Mouse (Mus musculus) R1 (cell line): ENCODE data around the gene Nexn.

Source experiments
- DNase-seq: peaks from one replicate; pipeline ENCODE4 v3.0.0-alpha.2; 2018; ENCODE audit warnings: low read depth, low spot score

Gene Nexn

GRCm38 (mm10) chr3:152278431-152278830 is 12.3 kb upstream of the Nexn start:
- DNase-seq: no peak

- no peak for DNase-seq
These were observed 11.8 kb upstream of the Nexn start for GRCm38 (mm10) chr3:152277912-152278311.

- DNase-seq: no peak
These were observed 10.8 kb upstream of the Nexn start for GRCm38 (mm10) chr3:152276935-152277334.

GRCm38 (mm10) chr3:152275008-152275407 is 8.9 kb upstream of the Nexn start:
- no peak for DNase-seq

GRCm38 (mm10) chr3:152272974-152273685 is 7.0 kb upstream of the Nexn start:
- DNase-seq: no peak

- DNase-seq: no peak
These were observed 5.7 kb upstream of the Nexn start for GRCm38 (mm10) chr3:152271876-152272275.

GRCm38 (mm10) chr3:152271071-152271710 is 5.0 kb upstream of the Nexn start:
- DNase-seq: no peak

- DNase-seq: no peak
These were observed 1.9 kb upstream of the Nexn start for GRCm38 (mm10) chr3:152268099-152268498.

GRCm38 (mm10) chr3:152265351-152266035 is 657 bp downstream of the Nexn start:
- peak; percentile 64 for DNase-seq

- no peak for DNase-seq
These were observed 1.3 kb downstream of the Nexn start for GRCm38 (mm10) chr3:152264830-152265229.

GRCm38 (mm10) chr3:152264374-152264773 is 1.8 kb downstream of the Nexn start:
- no peak for DNase-seq

- DNase-seq: peak; percentile 25
These were observed 4.2 kb downstream of the Nexn start for GRCm38 (mm10) chr3:152261948-152262347.

GRCm38 (mm10) chr3:152261436-152261835 is 4.7 kb downstream of the Nexn start:
- no peak for DNase-seq

- DNase-seq: no peak
These were observed 5.8 kb downstream of the Nexn start for GRCm38 (mm10) chr3:152260362-152260761.

- DNase-seq: peak; percentile 76
These were observed 6.7 kb downstream of the Nexn start for GRCm38 (mm10) chr3:152259409-152259808.

- no peak for DNase-seq
These were observed 8.6 kb downstream of the Nexn start for GRCm38 (mm10) chr3:152257528-152257927.

- DNase-seq: no peak
These were observed 15.7 kb downstream of the Nexn start for GRCm38 (mm10) chr3:152250487-152250886.

- no peak for DNase-seq
These were observed 18.4 kb downstream of the Nexn start for GRCm38 (mm10) chr3:152247708-152248107.

GRCm38 (mm10) chr3:152245273-152245910 is 20.8 kb downstream of the Nexn start:
- peak; percentile 60 for DNase-seq

GRCm38 (mm10) chr3:152243304-152243703 is 22.8 kb downstream of the Nexn start:
- DNase-seq: no peak

- DNase-seq: no peak
These were observed 25.1 kb downstream of the Nexn start for GRCm38 (mm10) chr3:152241098-152241497.

GRCm38 (mm10) chr3:152239592-152239991 is 26.6 kb downstream of the Nexn start:
- DNase-seq: no peak
